Mouse (Mus musculus): ENCODE data around the gene Unk. TPM values are rescaled to one million over a fixed set of nuclear protein-coding genes. Genes with fewer than 3 reads are reported as not detected.

Unk gene
- polyA plus RNA-seq, 1 experiment from 2014 or later, result 40.4 TPM

DNA sequence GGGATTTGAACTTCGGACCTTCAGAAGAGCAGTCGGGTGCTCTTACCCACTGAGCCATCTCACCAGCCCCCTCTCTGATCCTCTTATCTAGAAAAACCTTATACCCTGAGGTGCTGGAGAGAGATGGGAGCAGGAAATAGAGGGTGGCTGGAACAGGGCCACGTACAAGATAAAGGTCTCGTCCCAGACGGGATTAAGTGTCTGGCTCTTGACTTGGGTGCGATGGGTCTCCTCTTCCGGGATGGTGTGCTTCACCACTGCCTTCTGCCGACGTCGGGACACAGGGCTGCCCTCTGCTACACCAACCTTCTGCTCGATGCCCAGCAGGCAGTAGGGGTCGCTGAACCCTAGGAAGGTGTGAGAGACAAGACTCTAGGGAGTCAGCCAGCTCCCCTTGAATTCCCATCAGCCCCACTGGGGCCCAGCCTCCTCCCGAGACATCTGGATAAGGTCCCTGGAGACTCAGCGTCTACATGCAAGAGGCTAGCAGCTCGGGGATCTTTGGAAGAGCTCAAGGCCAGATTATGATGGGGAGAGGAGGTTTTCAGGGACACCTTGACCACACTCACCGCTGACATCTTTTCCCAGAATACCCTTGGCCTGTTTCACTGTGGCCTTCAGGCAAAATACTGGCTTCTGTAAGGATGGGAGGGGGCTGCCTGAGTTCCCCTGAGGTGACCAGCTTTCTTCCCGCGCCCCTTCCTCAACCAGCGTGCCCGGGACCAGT lies 45.6 kb downstream of the Unk start:
- Histone ChIP-seq H3K4me3 (no peak overlapping the region), H3K9me3 (no peaks in the 10 kb centered on the region), H3K27me3 (no peaks in the 10 kb centered on the region), H3K27ac (replicated peaks) (no peak overlapping the region), H3K4me1 (peaks cover 7% of the 10 kb centered on the region; the same call in 1 of the 2 replicates), H3K9ac (replicated peaks) (no peak overlapping the region), H3K4me2 (replicated peaks) (no peak overlapping the region), H3K36me3 (peaks cover 17% of the 10 kb centered on the region)
- WGBS, result 55% methylated on average over 20 of the region's 20 CpGs
- ATAC-seq (replicated peaks), result no peak

DNA sequence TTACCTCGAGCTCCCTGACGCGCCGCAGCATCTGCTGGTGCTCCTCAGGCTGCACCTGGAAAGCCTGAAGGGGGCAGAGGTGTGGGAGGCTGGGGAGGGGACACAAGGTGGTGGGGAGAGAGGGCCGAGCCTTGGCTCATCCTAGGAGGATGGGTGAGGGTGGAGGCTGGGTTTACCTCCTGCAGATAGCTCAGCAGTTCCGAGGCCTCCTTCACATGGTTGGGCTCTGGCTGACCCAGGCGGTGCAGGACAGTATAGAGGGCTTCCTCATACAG lies 46.1 kb downstream of the Unk start:
- H3K4me2 ChIP-seq (replicated peaks), result no peak overlapping the region
- peaks cover 22% of the 10 kb centered on the region for H3K36me3 ChIP-seq
- H3K9ac ChIP-seq (replicated peaks), result no peak overlapping the region
- no peak for ATAC-seq (replicated peaks)
- no peak overlapping the region for H3K4me3 ChIP-seq
- H3K9me3 ChIP-seq, result no peaks in the 10 kb centered on the region
- H3K4me1 ChIP-seq, result peaks cover 7% of the 10 kb centered on the region; the same call in 1 of the 2 replicates
- H3K27me3 ChIP-seq, result no peaks in the 10 kb centered on the region
- 73% methylated on average over 7 of the region's 7 CpGs for WGBS
- no peak overlapping the region for H3K27ac ChIP-seq (replicated peaks)

DNA sequence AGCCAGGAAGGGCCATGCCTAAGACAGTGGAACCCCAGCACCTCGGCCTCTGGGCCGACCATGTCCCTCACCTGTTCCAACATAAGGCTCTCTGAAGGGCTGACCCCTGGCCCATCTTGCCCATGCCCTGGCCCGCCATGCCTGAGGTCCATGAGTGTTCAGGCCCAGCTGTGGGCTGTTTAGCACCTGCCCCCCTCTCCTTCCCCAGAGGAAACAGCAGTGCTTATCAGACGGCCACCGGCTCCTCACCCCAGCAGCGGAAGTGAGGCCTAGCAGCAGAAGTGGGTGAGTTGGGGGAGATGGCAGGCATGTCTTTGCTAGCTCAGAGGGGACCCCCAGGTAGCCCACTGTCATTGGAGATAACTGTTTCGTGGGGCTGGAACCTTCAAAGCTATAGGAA lies 46.7 kb downstream of the Unk start:
- H3K4me2 ChIP-seq (replicated peaks), result no peak overlapping the region
- peaks cover 7% of the 10 kb centered on the region; the same call in 1 of the 2 replicates for H3K4me1 ChIP-seq
- peaks cover 28% of the 10 kb centered on the region for H3K36me3 ChIP-seq
- H3K9me3 ChIP-seq, result no peaks in the 10 kb centered on the region
- ATAC-seq (replicated peaks), result no peak
- WGBS, result 92% methylated on average over 7 of the region's 7 CpGs
- no peak overlapping the region for H3K4me3 ChIP-seq
- no peak overlapping the region for H3K27ac ChIP-seq (replicated peaks)
- H3K9ac ChIP-seq (replicated peaks), result no peak overlapping the region
- H3K27me3 ChIP-seq, result no peaks in the 10 kb centered on the region

DNA sequence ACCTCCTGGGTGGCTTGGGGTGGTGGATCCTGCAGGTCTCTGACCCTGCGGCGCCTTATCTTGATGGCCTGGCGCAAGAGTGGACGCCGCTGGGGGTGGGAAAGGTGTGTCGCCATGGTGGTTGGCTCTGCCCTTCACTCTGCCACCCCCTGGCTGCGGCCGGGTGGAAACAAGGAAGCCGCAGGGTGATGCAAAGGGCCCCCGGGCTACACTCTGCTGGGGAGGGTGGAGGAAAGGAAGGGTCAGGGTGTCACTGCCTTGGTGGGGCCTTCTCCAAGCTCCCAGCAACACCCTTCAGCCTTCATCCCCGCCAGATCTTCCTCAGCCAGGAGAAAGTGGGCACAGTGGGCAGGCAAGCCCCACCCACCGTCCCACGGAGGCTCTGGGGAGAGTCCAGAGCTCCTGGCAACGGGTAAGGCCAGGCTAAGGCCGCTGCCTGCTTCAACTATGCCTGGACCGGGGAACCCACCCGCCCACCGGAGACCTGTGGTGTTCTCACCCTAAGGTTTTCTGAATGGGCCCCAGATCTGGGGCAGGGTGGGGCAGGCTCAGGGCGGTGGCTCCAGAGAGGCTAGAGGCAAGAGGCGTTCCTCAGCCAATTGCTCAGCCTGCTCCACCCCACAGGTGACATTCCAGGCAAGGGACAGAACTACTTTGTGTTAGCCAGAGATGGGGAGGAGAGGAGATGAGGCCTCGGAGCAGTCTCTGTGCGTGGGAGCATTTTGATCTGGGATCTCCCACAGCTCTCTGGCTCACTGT lies 47.5 kb downstream of the Unk start, which contains the start of gene Unc13d:
Gene Unc13d, minus strand, starts transcription at position 516 of the 759 bp plus-strand sequence.
- ATAC-seq (replicated peaks), result no peak
- Histone ChIP-seq H3K27ac (replicated peaks) (no peak within 1 kb of the TSS; the same call in 1 of the 2 replicates), H3K4me2 (replicated peaks) (peak within 1 kb of the TSS; percentile 36), H3K9ac (replicated peaks) (peak within 1 kb of the TSS; percentile 28; the same call in 1 of the 2 replicates), H3K4me1 (peaks cover 7% of the 10 kb centered on the region; the same call in 1 of the 2 replicates), H3K36me3 (peaks cover 36% of the 10 kb centered on the region), H3K4me3 (peak within 1 kb of the TSS; percentile 19; the same call in 1 of the 2 replicates), H3K27me3 (no peaks in the 10 kb centered on the region), H3K9me3 (no peaks in the 10 kb centered on the region)
- WGBS, result 73% methylated on average over 22 of the region's 22 CpGs

DNA sequence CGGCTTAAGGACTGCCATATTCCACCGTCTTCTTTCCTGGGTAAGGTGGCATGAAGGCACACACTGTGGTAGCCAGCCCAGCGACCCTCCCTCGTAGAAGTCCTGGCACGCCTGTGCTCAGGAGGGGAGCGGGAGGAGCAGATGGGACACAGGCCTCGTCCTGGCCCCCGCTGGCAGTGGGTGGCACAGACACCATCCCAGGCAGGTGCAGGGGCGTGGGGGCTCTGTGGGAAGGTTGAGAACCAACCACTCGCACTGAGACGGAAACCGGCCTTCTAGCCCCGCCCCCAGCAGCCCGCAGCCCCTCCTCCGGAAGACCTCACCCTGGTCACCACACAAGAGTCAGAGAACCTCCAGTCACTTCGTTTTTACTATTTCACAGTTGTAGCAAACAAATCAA lies 48.1 kb downstream of the Unk start:
- peaks cover 40% of the 10 kb centered on the region for H3K36me3 ChIP-seq
- H3K9ac ChIP-seq (replicated peaks), result peak overlapping the region; percentile 28; the same call in 1 of the 2 replicates
- H3K4me3 ChIP-seq, result peak overlapping the region; percentile 19; the same call in 1 of the 2 replicates
- no peaks in the 10 kb centered on the region for H3K27me3 ChIP-seq
- WGBS, result 9% methylated on average over 16 of the region's 16 CpGs
- peaks cover 7% of the 10 kb centered on the region; the same call in 1 of the 2 replicates for H3K4me1 ChIP-seq
- peak overlapping the region; percentile 36 for H3K4me2 ChIP-seq (replicated peaks)
- H3K27ac ChIP-seq (replicated peaks), result no peak overlapping the region; the same call in 1 of the 2 replicates
- H3K9me3 ChIP-seq, result no peaks in the 10 kb centered on the region
- peak; percentile 34; the same call in 1 of the 2 replicates for ATAC-seq (replicated peaks)

DNA sequence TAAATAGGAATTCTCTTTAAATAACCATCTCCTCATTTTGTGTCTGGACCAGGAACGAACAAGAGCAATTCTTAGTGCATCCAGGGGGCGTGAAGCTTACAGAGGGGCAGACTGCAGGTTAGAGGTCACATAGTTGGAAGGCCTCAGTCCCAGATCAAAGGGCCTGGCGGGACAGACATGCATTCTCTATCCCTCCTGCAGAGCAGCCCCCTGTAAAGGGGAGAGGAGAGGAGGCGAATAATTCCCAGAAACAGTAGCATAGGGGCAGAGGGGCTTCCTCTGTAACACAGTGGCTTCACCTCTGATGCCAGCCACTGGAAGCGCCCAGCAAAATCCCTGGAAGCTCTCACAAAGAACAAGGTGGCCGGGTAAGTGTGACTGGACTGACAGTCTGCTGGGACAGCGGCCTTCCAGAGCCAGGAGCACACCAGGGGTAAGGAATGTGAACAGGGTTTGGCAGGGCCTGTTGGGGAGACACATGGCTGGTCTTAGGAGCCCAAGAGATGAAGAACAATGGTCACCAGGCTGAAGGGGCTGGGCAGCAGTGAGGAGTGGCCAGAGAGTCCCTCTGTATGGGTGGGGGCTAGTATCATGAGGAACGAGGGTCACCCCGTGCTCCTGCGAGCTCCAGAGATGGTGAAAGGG lies 48.7 kb downstream of the Unk start:
- H3K27ac ChIP-seq (replicated peaks), result no peak overlapping the region
- no peak overlapping the region for H3K4me2 ChIP-seq (replicated peaks)

DNA sequence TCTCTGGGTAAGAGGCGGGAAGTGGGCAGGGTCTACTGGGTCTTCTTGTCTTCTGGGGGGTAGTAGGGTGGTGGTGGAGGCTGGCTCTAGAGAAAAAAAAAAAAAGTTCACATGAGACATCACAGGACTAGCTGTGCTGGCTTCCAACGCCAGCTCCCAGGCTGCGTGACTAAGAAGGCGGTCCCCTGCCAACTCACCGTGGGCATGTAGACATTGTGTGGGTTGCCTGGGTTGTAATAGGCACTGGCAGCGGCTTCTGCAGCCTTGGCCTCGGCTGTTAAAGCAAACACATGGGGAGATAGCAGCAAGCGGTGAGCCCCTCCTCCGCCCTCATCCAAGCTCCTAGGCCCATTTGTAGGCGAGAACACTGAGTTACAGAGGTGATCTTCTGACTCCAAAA lies 49.4 kb downstream of the Unk start:
- H3K36me3 ChIP-seq, result peaks cover 47% of the 10 kb centered on the region
- no peak for ATAC-seq (replicated peaks)
- WGBS, result 77% methylated on average over 10 of the region's 10 CpGs
- peaks cover 7% of the 10 kb centered on the region; the same call in 1 of the 2 replicates for H3K4me1 ChIP-seq
- H3K4me3 ChIP-seq, result no peak overlapping the region
- H3K27me3 ChIP-seq, result no peaks in the 10 kb centered on the region
- H3K27ac ChIP-seq (replicated peaks), result no peak overlapping the region
- H3K9me3 ChIP-seq, result no peaks in the 10 kb centered on the region
- H3K9ac ChIP-seq (replicated peaks), result no peak overlapping the region
- no peak overlapping the region for H3K4me2 ChIP-seq (replicated peaks)

More for the DNA sequence above, 48.7 kb downstream of the Unk start:
- no peaks in the 10 kb centered on the region for H3K27me3 ChIP-seq
- no peaks in the 10 kb centered on the region for H3K9me3 ChIP-seq
- 40% methylated on average over 10 of the region's 10 CpGs for WGBS
- H3K4me3 ChIP-seq, result no peak overlapping the region
- H3K9ac ChIP-seq (replicated peaks), result no peak overlapping the region
- no peak for ATAC-seq (replicated peaks)
- H3K4me1 ChIP-seq, result peaks cover 7% of the 10 kb centered on the region; the same call in 1 of the 2 replicates
- H3K36me3 ChIP-seq, result peaks cover 45% of the 10 kb centered on the region

DNA sequence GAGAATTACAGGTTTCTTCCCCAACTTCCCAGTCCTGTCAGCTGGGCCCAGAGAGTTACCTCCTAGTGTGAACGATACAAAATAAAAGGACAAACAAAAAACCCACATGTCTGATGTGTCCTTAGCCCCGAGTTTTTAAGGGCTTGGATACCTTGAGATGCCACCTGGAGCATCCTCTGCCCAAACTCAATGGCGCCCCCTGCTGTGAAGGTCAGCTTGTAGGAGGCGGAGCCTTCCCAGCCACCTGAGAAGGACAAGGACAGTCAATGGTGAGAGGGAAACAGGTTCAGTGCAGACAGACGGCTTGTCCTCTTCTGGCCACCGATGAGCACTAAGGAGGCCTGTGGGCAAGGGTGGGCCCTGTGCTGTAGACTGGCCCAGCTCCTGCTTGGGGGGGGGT lies 51.0 kb downstream of the Unk start:
- no peak overlapping the region for H3K4me2 ChIP-seq (replicated peaks)
- no peak overlapping the region for H3K4me3 ChIP-seq
- no peak overlapping the region for H3K9ac ChIP-seq (replicated peaks)
- 73% methylated on average over 6 of the region's 6 CpGs for WGBS
- H3K27ac ChIP-seq (replicated peaks), result no peak overlapping the region
- H3K9me3 ChIP-seq, result no peaks in the 10 kb centered on the region
- H3K36me3 ChIP-seq, result peaks cover 47% of the 10 kb centered on the region
- peaks cover 15% of the 10 kb centered on the region for H3K4me1 ChIP-seq
- no peaks in the 10 kb centered on the region for H3K27me3 ChIP-seq
- no peak for ATAC-seq (replicated peaks)

DNA sequence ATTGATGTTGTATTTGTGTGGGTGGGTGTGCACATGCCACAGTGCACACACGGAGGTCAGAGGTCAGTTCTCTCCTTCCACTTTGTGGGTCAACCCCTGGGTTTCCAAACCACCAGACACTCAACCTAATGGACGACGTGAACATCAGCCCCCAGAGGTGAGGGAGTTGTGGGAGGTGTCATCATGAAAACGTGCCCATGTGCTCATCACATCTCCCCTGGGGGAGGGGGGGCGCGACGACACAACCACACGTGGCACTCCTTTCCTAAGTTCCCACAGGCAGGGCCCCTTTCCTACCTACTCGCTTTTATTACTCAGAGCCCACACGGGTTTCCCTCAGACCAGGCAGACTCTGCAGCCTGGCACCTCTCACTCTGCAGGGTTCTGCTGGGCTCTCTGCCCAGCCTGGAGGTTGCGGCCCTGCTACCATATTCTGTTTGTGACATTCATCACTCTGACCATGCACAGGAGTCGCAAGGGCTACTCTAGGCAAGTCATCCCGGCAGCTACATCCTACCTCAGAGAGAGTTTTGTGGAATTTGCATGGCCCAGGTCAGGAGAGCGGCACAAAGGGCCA lies 53.1 kb downstream of the Unk start:
- H3K4me3 ChIP-seq, result no peak overlapping the region
- H3K27me3 ChIP-seq, result no peaks in the 10 kb centered on the region
- no peak overlapping the region for H3K9ac ChIP-seq (replicated peaks)
- WGBS, result 90% methylated on average over 14 of the region's 14 CpGs
- H3K9me3 ChIP-seq, result no peaks in the 10 kb centered on the region
- no peak overlapping the region for H3K4me2 ChIP-seq (replicated peaks)
- H3K4me1 ChIP-seq, result peaks cover 17% of the 10 kb centered on the region
- no peak for ATAC-seq (replicated peaks)
- peaks cover 47% of the 10 kb centered on the region for H3K36me3 ChIP-seq
- H3K27ac ChIP-seq (replicated peaks), result no peak overlapping the region

DNA sequence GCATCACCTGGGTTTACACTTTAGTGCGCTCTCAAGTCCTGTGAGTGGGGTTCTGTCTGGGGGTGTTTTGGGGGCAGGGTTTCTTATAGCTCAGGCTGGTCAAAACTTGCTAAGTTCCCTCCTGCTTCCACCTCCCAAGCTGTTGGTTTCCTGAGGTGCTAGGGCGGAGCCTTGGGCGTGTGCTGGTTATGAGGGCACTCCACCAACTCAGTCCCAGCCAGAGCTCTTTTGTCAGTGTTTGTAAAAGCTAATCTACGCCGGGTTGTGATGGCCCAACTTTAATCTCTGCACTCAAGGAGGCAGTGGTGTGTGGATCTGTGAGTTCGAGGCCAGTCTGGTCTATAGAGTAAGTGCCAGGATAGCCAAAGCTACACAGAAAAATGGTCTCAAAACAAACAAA lies 54.0 kb downstream of the Unk start:
- WGBS, result 94% methylated on average over 6 of the region's 6 CpGs
- Histone ChIP-seq H3K4me1 (peaks cover 15% of the 10 kb centered on the region), H3K27ac (replicated peaks) (no peak overlapping the region), H3K36me3 (peaks cover 44% of the 10 kb centered on the region), H3K9me3 (no peaks in the 10 kb centered on the region), H3K9ac (replicated peaks) (no peak overlapping the region), H3K27me3 (no peaks in the 10 kb centered on the region), H3K4me2 (replicated peaks) (no peak overlapping the region), H3K4me3 (no peak overlapping the region)
- no peak for ATAC-seq (replicated peaks)

DNA sequence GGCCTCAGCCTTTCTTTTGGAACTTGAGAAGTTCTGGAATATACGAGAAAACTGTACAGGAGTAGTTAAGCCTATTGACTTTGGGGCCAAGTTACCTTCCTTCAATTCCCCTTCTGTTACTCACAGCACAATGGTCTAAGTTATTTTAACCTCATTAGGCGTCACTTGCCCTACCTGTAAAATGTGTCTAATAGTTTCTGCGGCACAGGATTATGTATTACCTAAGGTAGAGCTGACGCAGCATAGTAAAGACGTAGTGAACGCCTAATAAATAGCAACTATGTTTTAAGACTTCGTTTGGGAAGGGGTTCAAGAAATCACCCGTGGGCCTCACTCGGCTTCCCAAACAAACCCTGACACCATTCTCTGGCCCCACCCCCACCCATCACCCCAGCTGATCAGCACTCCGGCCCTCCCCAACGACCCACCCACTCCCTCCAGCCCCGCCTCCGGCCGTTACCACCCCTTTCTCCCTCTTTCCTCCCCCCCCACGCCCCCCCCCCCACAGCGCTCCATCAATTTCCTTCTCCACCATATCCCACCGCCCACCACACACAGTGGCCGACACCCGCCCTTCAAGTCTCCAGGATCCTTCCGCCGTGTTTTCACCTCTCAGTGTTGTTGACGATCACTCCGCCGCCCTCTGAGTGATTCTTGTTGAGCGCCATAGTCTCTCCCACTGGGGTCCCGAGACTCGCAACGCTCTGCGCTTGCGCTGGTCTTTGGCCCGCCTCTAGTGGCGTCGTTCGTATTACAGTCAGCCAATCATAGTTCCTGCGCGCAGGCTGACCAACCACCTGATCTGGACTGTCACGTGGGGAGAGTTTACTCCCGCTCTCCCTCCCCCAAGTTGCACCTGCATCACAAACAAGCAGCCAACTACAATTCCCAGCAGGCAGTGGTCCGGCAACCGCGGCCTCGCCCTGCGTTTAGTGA lies 56.4 kb downstream of the Unk start, which contains the start of gene Wbp2:
Gene Wbp2, minus strand, starts transcription at position 738 of the 936 bp plus-strand sequence.
- Histone ChIP-seq H3K9ac (replicated peaks) (peak within 1 kb of the TSS; percentile 47), H3K4me2 (replicated peaks) (peak within 1 kb of the TSS; percentile 54), H3K4me1 (peaks cover 15% of the 10 kb centered on the region), H3K36me3 (peaks cover 22% of the 10 kb centered on the region), H3K27me3 (no peaks in the 10 kb centered on the region), H3K4me3 (peak within 1 kb of the TSS; percentile 49), H3K27ac (replicated peaks) (peak within 1 kb of the TSS; percentile 86), H3K9me3 (no peaks in the 10 kb centered on the region)
- WGBS, result 5% methylated on average over 40 of the region's 43 CpGs
- peak; percentile 97 for ATAC-seq (replicated peaks)

Data from forebrain, embryonic 15.5 days (tissue).